Mouse (Mus musculus) CH12.LX (cell line): ENCODE results near the gene Gpat3. TPM values are rescaled to one million over a fixed set of nuclear protein-coding genes. Genes with fewer than 3 reads are reported as not detected.

ENCODE experiments used
- DNase-seq: peaks from one replicate; pipeline ENCODE4 v3.0.0-alpha.2; 2013; ENCODE audit errors: extremely low read depth
- H3K27ac ChIP-seq: 2 replicates; pipeline ENCODE4 v1.5.1; 2012; ENCODE audit warnings: low read depth, mild to moderate bottlenecking, control low read depth, moderate library complexity; ENCODE audit not compliant: insufficient read depth
- H3K27me3 ChIP-seq: replicated peaks from 2 replicates; pipeline ENCODE3; 2012; ENCODE audit warnings: inconsistent platforms
- H3K36me3 ChIP-seq, 2 experiments: replicated peaks in 1 of 2; 2 replicates each; pipeline versions ENCODE3 to v1.6.1; 2012; ENCODE audit warnings: inconsistent platforms in 1 of 2, low read length in 1 of 2, mild to moderate bottlenecking in 1 of 2, mixed read lengths in 1 of 2, moderate library complexity in 1 of 2; ENCODE audit not compliant: control insufficient read depth in 1 of 2, insufficient read depth in 1 of 2
- H3K4me1 ChIP-seq, 2 experiments: 2 replicates each; pipeline ENCODE4 v1.6.1; 2012; ENCODE audit warnings: inconsistent platforms in 1 of 2, moderate library complexity in 1 of 2; ENCODE audit not compliant: insufficient read depth in 2 of 2, control insufficient read depth in 1 of 2
- H3K4me2 ChIP-seq: 2 replicates; pipeline ENCODE4 v1.6.1; 2012; ENCODE audit warnings: low read depth, mild to moderate bottlenecking, control low read depth; ENCODE audit not compliant: poor library complexity, insufficient read depth, severe bottlenecking
- H3K4me3 ChIP-seq, 3 experiments: fragments of 150-350 bp in 1 of 3; sonication (generic) in 1 of 3; replicated peaks in 1 of 3; 2 replicates each; pipeline versions ENCODE3 to v1.5.1; 2011 to 2012; ENCODE audit warnings: low read depth in 2 of 3, low read length in 2 of 3, mild to moderate bottlenecking in 2 of 3, moderate library complexity in 2 of 3, control low read depth in 1 of 3, improper control_type of control experiment in 1 of 3, inconsistent platforms in 1 of 3, mixed read lengths in 1 of 3; ENCODE audit not compliant: poor library complexity in 1 of 3
- H3K79me2 ChIP-seq: replicated peaks from 2 replicates; pipeline ENCODE4 v1.6.1; 2012; ENCODE audit warnings: mild to moderate bottlenecking, moderate library complexity; ENCODE audit not compliant: control insufficient read depth, poor library complexity, insufficient read depth, severe bottlenecking; ENCODE audit errors: extremely low read depth
- H3K9ac ChIP-seq: 2 replicates; pipeline ENCODE4 v1.6.1; 2012; ENCODE audit warnings: low read depth, mild to moderate bottlenecking, control low read depth, moderate library complexity; ENCODE audit not compliant: insufficient read depth
- H3K9me3 ChIP-seq: replicated peaks from 2 replicates; pipeline ENCODE3; 2012; ENCODE audit warnings: low read length, inconsistent platforms, mixed read lengths
- CHD2 ChIP-seq: IDR thresholded peaks from 2 replicates; pipeline ENCODE4 v1.6.1; 2011; ENCODE audit warnings: low read length, improper control_type of control experiment
- CTCF ChIP-seq, 2 experiments: IDR thresholded peaks in 1 of 2; conservative IDR thresholded peaks in 1 of 2; 2 replicates each; pipeline ENCODE4 v1.5.1; 2011 to 2012; ENCODE audit warnings: low read depth in 2 of 2, low read length in 2 of 2, improper control_type of control experiment in 1 of 2, inconsistent platforms in 1 of 2, mild to moderate bottlenecking in 1 of 2, moderate library complexity in 1 of 2
- E2F4 ChIP-seq: IDR thresholded peaks from 2 replicates; pipeline ENCODE4 v1.6.1; 2011; ENCODE audit warnings: low read depth, low read length, improper control_type of control experiment; ENCODE audit not compliant: insufficient replicate concordance
- GABPA ChIP-seq: IDR thresholded peaks from 2 replicates; pipeline ENCODE4 v1.6.1; 2012; ENCODE audit warnings: low read depth, low read length, improper control_type of control experiment, inconsistent platforms; ENCODE audit not compliant: insufficient replicate concordance
- JUN ChIP-seq: IDR thresholded peaks from 2 replicates; pipeline ENCODE4 v1.6.1; 2011; ENCODE audit warnings: low read depth, mild to moderate bottlenecking, low read length, improper control_type of control experiment, moderate library complexity; ENCODE audit not compliant: insufficient read depth
- JUND ChIP-seq: conservative IDR thresholded peaks from 2 replicates; pipeline ENCODE4 v1.6.1; 2011; ENCODE audit warnings: low read depth, low read length, improper control_type of control experiment
- KAT2A ChIP-seq: IDR thresholded peaks from 2 replicates; pipeline ENCODE4 v1.6.1; 2012; ENCODE audit warnings: low read length, improper control_type of control experiment, inconsistent platforms; ENCODE audit not compliant: insufficient replicate concordance
- MAZ ChIP-seq: IDR thresholded peaks from 2 replicates; pipeline ENCODE4 v1.6.1; 2012; ENCODE audit warnings: low read depth, mild to moderate bottlenecking, inconsistent platforms, low read length, improper control_type of control experiment, moderate library complexity
- MXI1 ChIP-seq: IDR thresholded peaks from 2 replicates; pipeline ENCODE4 v1.6.1; 2011; ENCODE audit warnings: mild to moderate bottlenecking, low read depth, low read length, improper control_type of control experiment
- MYC ChIP-seq: IDR thresholded peaks from 2 replicates; pipeline ENCODE4 v1.6.1; 2011; ENCODE audit warnings: low read depth, mild to moderate bottlenecking, improper control_type of control experiment, low read length
- NELFE ChIP-seq: IDR thresholded peaks from 2 replicates; pipeline ENCODE4 v1.6.1; 2011; ENCODE audit warnings: low read depth, low read length, improper control_type of control experiment
- NRF1 ChIP-seq: IDR thresholded peaks from 2 replicates; pipeline ENCODE4 v1.6.1; 2014; ENCODE audit warnings: low read depth, mild to moderate bottlenecking, inconsistent platforms, low read length, improper control_type of control experiment, moderate library complexity
- PAX5 ChIP-seq: IDR thresholded peaks from 2 replicates; pipeline ENCODE4 v1.6.1; 2012; ENCODE audit warnings: low read length, inconsistent platforms, mixed read lengths
- POLR2A ChIP-seq: IDR thresholded peaks from 2 replicates; pipeline ENCODE4 v1.6.1; 2011; ENCODE audit warnings: low read depth, mild to moderate bottlenecking, improper control_type of control experiment, low read length
- POLR2AphosphoS2 ChIP-seq: IDR thresholded peaks from 2 replicates; pipeline ENCODE4 v1.6.1; 2011; ENCODE audit warnings: low read depth, low read length, improper control_type of control experiment
- SMC3 ChIP-seq: IDR thresholded peaks from 2 replicates; pipeline ENCODE4 v1.6.1; 2011; ENCODE audit warnings: low read depth, low read length, improper control_type of control experiment
- TBP ChIP-seq: conservative IDR thresholded peaks from 2 replicates; pipeline ENCODE4 v1.6.1; 2011; ENCODE audit warnings: low read depth, low read length, improper control_type of control experiment
- TCF12 ChIP-seq: IDR thresholded peaks from 2 replicates; pipeline ENCODE4 v1.6.1; 2014; ENCODE audit warnings: low read depth, mild to moderate bottlenecking, inconsistent platforms, low read length, improper control_type of control experiment
- UBTF ChIP-seq: IDR thresholded peaks from 2 replicates; pipeline ENCODE4 v1.6.1; 2012; ENCODE audit warnings: low read depth, mild to moderate bottlenecking, inconsistent platforms, low read length, improper control_type of control experiment, moderate library complexity
- USF1 ChIP-seq: IDR thresholded peaks from 2 replicates; pipeline ENCODE4 v1.6.1; 2014; ENCODE audit warnings: low read depth, mild to moderate bottlenecking, inconsistent platforms, low read length, improper control_type of control experiment
- ZC3H11A ChIP-seq: IDR thresholded peaks from 2 replicates; pipeline ENCODE4 v1.6.1; 2012; ENCODE audit warnings: low read depth, mild to moderate bottlenecking, inconsistent platforms, low read length, improper control_type of control experiment
- dilution Hi-C: fragments of 300-500 bp; cut with MboI; formaldehyde crosslinking; loops from 2 replicates; pipeline ENCODE4 v1.14.3; 2020; ENCODE audit warnings: low sequenced_read_pairs; ENCODE audit not compliant: extremely low pct_unique_long_range_greater_than_20kb, extremely low pct_ligation_motif_present
- in situ Hi-C: fragments of 300-500 bp; cut with MboI; formaldehyde crosslinking; loops from 3 replicates; pipeline ENCODE4 v1.14.3; 2019; ENCODE audit warnings: low sequenced_read_pairs, low pct_ligation_motif_present, low pct_unique_long_range_greater_than_20kb, mixed read lengths
- polyA plus RNA-seq: library from polyadenylated mRNA; unstranded; fragments of >175 nt; gene quantifications from 2 replicates; pipeline ENCODE4 v1.2.1, GENCODE M21; 2012; ENCODE audit warnings: low read depth; ENCODE audit not compliant: insufficient read length
- total RNA-seq, 2 experiments: library from RNA; depleted of rRNA; stranded (reverse); fragments of 300-350 nt in 1 of 2; fragments of >200 nt in 1 of 2; gene quantifications; 2 replicates each; pipeline ENCODE4 v1.2.3; 2012 to 2014

Gene Gpat3
- total and polyA plus RNA-seq, 3 experiments = 0.68 to 1.5 (median 1.2) TPM

GRCm38 (mm10) chr5:100828701-100829100, 16.8 kb upstream of the Gpat3 start:
- in situ Hi-C loops = no loop called here
- dilution Hi-C loops = no loop called here
- no peak for DNase-seq
- Histone ChIP-seq H3K36me3 (no peaks in the 10 kb centered on the region), H3K4me3 (no peak overlapping the region), H3K4me1 (peaks cover 0 to 3% of the 10 kb centered on the region in 2 experiments; a peak in 1 of 4 replicates), H3K27ac (no peak overlapping the region), H3K9me3 (peaks cover 1% of the 10 kb centered on the region), H3K79me2 (no peaks in the 10 kb centered on the region), H3K9ac (no peak overlapping the region), H3K27me3 (no peaks in the 10 kb centered on the region), H3K4me2 (no peak overlapping the region)
- no peak for TF ChIP-seq MAZ
- TF ChIP-seq SMC3 = no peak
- no peak for TF ChIP-seq NRF1
- no peak for TF ChIP-seq MYC
- no peak for TF ChIP-seq CHD2
- TF ChIP-seq TCF12 = no peak
- no peak for TF ChIP-seq POLR2AphosphoS2
- TF ChIP-seq NELFE = no peak

- H3K4me1 ChIP-seq = no peaks in the 10 kb centered on the region
- TF ChIP-seq JUN = no peak
- TF ChIP-seq CTCF (conservative IDR thresholded peaks at IDR 0.05 in 1 of 2, IDR thresholded peaks at IDR 0.05 in 1 of 2; ENCODE audit: low read depth in 2 of 2, low read length in 2 of 2) = no peak
- no peak for TF ChIP-seq TBP
- TF ChIP-seq CHD2 = no peak
- no peak for TF ChIP-seq USF1
- TF ChIP-seq E2F4 = no peak
- TF ChIP-seq, all 38 proteins: peak for 0
- H3K4me3 ChIP-seq = no peak overlapping the region
- peaks cover 5% of the 10 kb centered on the region for H3K9me3 ChIP-seq
- H3K79me2 ChIP-seq = no peaks in the 10 kb centered on the region
- no peaks in the 10 kb centered on the region for H3K36me3 ChIP-seq
- H3K27ac ChIP-seq = no peak overlapping the region
- DNase-seq = no peak
- H3K27me3 ChIP-seq = no peaks in the 10 kb centered on the region
- no peak overlapping the region for H3K4me2 ChIP-seq
- in situ Hi-C loops (no loop called here), dilution Hi-C loops (no loop called here)
- H3K9ac ChIP-seq = no peak overlapping the region
These were observed 12.8 kb upstream of the Gpat3 start for GRCm38 (mm10) chr5:100832680-100833079.

GRCm38 (mm10) chr5:100833841-100834240, 11.7 kb upstream of the Gpat3 start:
- no peak for TF ChIP-seq USF1
- no peak for TF ChIP-seq UBTF
- no peak for TF ChIP-seq MXI1
- no peak for TF ChIP-seq JUND
- TF ChIP-seq GABPA = no peak
- TF ChIP-seq PAX5 = no peak
- no peak for TF ChIP-seq ZC3H11A
- TF ChIP-seq CHD2 = no peak
- no peak for TF ChIP-seq POLR2A
- no peak for TF ChIP-seq KAT2A
- Histone ChIP-seq H3K79me2 (no peaks in the 10 kb centered on the region), H3K36me3 (no peaks in the 10 kb centered on the region), H3K27me3 (no peaks in the 10 kb centered on the region), H3K4me2 (no peak overlapping the region), H3K27ac (no peak overlapping the region), H3K4me1 (no peaks in the 10 kb centered on the region), H3K4me3 (no peak overlapping the region), H3K9me3 (peaks cover 5% of the 10 kb centered on the region), H3K9ac (no peak overlapping the region)
- dilution Hi-C loops (no loop called here), in situ Hi-C loops (no loop called here)
- DNase-seq = no peak
